Mouse (Mus musculus) spleen, adult 18-20 months (tissue): ENCODE results near the gene Ccp110.

ENCODE experiments used
- DNase-seq, 2 experiments: peaks; one replicate each; pipeline ENCODE4 v3.0.0; 2022; ENCODE audit warnings: mixed read lengths in 2 of 2

The Ccp110 gene

DNA sequence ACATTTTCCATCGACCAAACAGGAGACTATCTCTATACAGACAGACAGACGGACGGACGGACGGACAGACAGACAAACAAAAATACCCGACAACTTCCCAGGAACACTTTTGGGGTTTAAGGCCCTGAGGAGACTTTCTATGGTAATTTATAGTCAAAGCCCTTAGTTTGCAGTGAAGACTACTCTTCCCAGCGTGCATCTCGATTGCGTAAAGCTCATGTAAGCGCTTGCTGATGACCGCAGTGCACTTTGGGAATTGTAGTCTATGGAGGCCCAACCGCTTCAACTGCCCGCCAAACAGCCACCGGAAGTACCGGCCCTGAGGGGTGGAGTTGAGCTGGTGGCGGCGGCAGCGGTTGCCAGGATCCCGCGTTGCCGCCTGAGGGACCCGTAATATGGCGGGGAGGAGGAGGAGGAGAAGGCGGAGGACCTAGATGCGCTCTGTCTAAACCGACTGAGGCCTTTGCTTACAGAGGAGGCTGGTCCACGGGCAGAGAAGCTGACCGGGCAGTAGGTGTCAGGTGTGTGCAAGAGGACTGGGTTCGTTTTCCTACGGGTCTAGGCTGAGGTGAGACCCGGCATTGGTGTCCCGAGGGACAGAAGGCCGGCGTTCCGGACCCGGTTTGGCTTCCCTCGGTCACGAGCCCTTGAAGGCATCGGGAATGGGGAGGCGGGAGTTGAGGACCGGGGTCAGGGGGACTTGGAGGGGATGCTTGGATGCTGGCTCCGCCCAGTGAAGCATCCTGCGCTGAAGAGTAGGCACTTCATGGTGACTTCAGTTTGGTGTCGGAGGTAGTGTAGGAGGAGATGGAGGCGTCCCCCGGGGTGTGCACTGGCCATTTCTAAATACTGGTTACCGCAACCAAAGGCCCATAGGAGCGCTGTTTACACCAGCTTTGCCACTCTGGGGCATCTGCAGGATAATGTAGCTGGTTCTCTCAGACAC is at the start of gene Ccp110:
Ccp110 (plus strand) TSS at position 325 of the 946 bp plus-strand sequence.
- DNase-seq, result peak; percentile 78 to 86

GRCm38 (mm10) chr7:118667773-118668172 is 44.6 kb upstream of the Ccp110 start:
- DNase-seq, result no peak

- no peak for DNase-seq
Observed at GRCm38 (mm10) chr7:118670142-118670541, 42.2 kb upstream of the Ccp110 start.

DNA sequence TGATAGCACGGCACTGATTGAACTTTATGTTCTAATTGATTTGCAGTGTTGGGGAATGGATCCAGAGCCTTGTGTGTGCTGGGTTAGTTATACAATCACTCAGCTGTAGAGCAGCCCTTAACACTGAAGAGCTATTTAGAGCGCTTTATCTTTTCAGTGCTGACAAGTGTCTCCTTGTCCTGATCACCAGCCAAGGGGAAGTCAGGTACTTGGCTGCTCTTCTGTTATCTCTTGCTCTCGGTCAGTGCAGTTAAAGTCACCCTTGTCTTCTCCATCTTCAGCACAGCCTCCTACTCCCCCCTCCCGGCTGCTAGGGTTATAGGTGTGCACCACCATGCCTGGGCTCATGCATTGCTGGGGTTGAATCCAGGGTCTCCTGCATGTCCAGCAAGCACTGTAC is 35.5 kb upstream of the Ccp110 start:
- DNase-seq, result no peak

- peak in 1 of 2 experiments; percentile 59 for DNase-seq
Observed at GRCm38 (mm10) chr7:118688199-118688598, 24.2 kb upstream of the Ccp110 start.

GRCm38 (mm10) chr7:118689088-118689487 is 23.3 kb upstream of the Ccp110 start:
- DNase-seq, result no peak

DNA sequence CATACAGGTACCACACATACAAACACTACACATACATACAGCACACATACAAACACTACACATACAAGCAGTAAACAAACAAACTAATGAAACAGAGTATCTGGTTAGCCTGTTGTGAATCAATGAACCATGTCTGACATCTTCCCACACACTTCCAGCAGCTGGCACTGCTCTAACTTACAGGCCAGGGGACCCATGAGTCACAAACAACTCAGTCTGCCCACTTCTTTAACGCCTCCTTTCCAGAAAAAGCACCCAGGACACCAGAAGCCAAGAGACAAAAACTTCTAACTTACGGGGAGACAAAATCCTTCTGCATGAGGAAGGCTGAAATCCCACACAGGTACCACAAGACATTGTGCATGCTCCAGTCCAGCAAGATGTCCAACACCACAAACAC is 21.1 kb upstream of the Ccp110 start:
- DNase-seq, result no peak

- no peak for DNase-seq
Observed at GRCm38 (mm10) chr7:118696146-118696545, 16.2 kb upstream of the Ccp110 start.

DNA sequence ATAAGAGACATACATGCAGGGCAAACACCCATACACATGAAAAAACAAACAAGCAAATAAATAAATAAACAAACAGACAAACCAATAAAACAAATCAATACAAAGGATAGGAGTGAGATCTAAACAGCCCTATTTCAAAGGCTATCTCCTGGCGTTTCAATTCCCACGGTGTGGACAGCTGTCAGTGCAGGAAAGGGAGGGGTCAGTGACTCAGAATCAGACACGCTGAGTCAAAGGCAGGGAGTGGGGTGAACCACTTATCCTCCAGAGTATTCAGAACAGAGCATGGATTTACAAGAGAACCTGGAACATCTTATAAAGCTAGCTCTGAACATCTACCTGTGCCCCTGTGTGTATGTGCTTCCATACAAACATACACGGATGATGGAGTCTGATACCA is 15.2 kb upstream of the Ccp110 start:
- DNase-seq, result no peak

GRCm38 (mm10) chr7:118698882-118699281 is 13.5 kb upstream of the Ccp110 start:
- DNase-seq, result no peak

GRCm38 (mm10) chr7:118703144-118703561 is 9.2 kb upstream of the Ccp110 start:
- DNase-seq, result no peak

DNA sequence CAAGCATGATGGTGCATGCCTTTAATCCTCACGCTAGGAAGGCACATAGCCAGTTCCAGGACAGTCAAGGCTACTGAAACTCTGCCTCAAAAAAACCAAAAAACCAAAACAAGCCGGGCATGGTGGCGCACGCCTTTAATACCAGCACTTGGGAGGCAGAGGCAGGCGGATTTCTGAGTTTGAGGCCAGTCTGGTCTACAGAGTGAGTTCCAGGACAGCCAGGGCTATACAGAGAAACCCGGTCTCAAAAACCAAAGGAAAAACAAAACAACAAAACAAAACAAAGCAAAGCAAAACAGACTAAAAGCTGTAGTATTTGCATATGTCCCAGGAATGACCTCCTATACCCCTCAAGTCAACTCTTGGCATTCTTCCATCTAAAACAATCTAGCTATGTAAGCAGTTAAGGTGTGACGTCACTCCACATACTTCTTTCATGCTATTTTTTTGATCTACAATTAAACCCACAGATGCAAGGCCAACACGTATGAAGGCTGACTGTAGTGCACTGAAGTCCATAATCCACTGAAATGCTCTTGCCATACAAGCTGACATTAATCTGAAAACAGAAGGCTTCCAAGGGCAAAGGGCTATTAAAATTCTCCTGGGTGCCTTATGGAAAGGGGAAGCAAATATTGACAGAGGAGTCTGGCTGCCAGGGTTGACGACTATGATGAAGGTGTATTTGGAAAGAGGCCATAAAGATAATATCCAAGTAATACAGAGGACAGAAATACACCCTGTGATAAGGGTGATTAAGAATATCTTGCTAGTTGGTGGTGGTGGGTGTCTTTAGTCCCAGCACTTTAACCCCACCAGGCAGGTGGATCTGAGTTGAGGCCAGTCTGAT is 8.1 kb upstream of the Ccp110 start:
- no peak for DNase-seq

DNA sequence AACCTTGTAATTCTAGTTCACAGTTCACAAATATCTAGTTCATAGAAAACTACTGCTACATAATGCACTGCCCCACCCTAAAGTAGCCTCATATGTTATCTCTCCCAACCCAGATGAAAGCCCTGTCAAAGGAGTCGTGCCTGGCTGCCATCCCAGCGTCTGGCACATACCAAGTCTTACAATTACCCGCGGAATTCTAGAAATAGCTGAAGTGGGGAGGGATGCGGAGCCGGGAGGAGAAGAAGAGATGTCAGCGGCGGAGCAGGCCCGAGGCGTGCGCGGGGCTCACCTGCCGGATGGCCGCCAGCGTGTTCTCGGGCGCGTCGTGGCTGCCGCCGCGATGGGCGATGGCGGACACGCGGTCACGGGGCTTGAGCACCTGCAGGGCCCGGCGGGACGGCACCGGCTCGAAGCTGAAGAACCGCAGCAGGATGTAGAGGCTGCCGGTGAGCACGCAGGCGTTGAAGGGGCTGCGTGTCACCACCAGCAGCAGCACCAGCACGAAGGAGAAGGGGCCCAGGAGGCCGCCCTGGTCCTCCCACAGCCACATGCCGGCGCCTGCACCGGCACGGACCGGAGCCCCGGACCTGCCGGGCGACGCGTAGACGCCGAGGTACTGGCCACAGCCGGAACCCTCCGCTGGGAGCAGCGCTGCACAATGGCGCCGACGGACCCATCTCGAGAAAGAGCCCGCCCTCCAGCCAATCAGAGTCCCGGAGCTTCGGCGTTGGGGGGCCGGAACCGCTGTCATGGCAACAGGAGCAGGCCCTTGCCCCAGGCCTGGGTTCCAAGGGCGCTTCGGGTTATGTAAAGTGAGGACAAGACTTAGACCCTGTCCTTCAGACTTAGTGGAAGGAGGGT is 7.0 kb upstream of the Ccp110 start, which contains the start of gene Gde1:
Gde1 (minus strand) TSS at position 678 of the 861 bp plus-strand sequence.
- peak; percentile 85 to 87 for DNase-seq

- DNase-seq, result no peak
Observed at GRCm38 (mm10) chr7:118706051-118706450, 6.3 kb upstream of the Ccp110 start.

DNA sequence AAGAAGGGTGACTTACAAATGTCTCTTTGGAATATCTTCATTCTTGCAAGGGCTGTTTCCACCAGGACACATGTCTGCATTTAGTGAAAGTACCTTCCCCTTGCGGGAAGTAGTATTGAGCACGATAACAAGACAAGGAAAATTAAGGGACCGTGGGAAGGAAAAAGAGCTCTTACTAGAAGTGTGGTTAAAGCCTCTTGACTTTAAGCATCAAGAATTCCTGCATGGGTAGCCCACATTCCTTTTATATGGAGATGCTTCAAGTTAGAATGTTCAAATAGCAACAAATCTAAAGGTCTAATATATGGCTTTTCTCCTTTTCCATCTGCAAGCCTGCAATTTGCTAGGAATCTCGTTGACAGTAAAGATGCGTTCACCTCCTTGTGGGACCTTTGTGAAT is 5.9 kb upstream of the Ccp110 start:
- no peak for DNase-seq

GRCm38 (mm10) chr7:118707216-118707615 is 5.1 kb upstream of the Ccp110 start:
- no peak for DNase-seq

GRCm38 (mm10) chr7:118708002-118708401 is 4.3 kb upstream of the Ccp110 start:
- no peak for DNase-seq

DNA sequence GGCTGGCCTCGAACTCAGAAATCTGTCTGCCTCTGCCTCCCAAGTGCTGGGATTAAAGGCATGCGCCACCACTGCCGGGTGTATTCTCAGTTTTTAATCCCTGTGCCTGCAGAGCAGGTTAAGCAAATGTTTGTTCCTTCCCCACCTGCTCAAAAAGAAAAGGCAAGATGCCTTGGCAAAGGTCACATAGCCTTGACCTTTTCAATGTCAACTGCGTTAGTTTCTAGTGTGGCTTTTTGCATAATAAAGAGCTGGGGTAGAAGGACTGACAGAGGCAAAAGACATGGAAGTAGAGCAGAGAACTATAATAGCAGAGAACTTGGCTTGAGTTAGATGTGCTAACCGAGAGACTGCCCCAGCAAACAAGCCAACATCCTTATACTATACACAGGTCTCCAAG is 1.6 kb upstream of the Ccp110 start:
- DNase-seq, result no peak

GRCm38 (mm10) chr7:118714873-118715272 is 2.5 kb downstream of the Ccp110 start:
- no peak for DNase-seq

DNA sequence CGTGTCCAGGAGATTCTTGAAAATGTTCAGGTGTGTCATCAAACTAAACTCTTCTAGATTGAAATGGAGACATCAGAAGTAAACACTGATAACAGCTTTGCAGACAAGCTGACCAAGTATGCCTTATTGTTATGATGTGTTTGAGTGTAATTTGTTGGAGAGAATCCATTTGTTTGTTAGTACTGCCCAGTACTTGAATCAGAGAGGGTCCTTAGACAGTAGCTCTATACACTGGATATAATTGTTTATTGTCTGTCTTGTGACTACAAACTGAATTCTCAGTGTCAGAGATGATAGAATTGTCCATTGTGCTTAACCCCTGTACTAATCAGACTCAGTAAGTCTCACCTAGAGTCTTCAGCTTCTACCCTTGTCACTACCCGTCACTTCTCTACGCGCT is 5.7 kb downstream of the Ccp110 start:
- DNase-seq, result no peak

DNA sequence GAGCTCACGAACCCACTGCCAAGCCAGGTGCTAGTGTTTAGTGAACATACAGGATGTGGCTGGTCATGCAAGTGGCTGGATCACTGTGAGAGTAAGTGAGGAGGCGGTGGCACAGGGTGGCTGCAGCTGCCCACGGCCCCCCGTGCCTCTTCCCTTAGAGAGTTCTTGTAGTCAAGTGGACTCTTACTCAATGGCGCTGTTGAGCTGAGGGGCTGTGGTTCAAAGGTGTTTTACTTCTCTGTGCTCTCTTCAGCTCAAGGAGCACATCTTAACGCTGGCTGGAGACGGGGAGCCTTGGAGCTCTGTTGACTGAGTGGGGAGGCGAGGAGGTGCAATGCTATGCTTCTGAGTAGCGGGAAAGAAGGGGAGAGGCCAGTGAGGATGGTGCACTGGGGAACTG is 11.6 kb downstream of the Ccp110 start:
- DNase-seq, result no peak

DNA sequence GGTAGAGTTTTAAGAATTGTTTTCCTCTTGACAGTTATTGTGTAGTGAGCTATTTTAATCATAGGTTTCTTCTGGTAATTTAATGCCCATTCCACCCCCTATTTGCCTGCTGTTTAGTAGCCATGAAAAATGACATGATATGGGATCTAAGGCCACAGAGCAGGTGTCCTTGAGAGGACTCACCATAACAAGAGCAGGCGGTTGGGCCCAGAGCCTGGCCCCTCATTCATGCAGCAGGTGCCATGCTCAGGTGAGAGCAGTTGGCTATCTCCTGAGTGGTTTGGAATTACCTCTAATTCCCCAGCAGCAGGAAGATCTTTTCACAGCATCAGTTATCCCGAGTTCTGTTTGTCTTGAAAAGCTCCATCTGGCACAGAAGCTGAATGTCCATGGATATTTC is 13.1 kb downstream of the Ccp110 start:
- no peak for DNase-seq
